Mouse (Mus musculus): Measurements from ENCODE around the gene Nol11. TPM values are rescaled to one million over a fixed set of nuclear protein-coding genes. Genes with fewer than 3 reads are reported as not detected.
A peak's percentile ranks its signal among the peaks of the same experiment; 100 is the strongest.
"Not testable (repeated sequence)": the region's sequence is repeated elsewhere in the genome, so short reads cannot be mapped to it uniquely, and the experiment has no call there.

Gene Nol11
- polyA plus RNA-seq, 1 experiment from 2014 or later: 15.7 TPM

DNA sequence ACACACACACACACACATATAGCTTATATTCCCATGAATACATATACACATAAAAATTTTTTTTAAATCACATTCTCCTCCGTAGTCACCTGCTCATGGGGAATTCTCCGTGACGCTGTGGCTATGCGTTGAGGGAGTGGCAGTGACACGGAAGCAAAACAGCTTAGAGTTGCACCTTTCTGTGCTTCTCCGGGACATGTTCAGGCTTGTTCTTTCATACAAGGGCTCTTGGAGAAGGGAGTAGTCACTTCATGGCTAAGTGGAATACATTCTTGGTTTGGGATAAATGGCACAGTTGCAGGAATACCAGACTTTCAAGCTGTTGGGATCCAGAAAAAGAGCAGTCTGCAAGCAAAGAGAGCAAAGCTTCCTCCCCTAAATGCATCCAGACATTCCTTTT, 51.6 kb downstream of the Nol11 start:
- WGBS (ENCODE audit: missing documents): 95% methylated on average over 6 of the region's 6 CpGs
- Histone ChIP-seq H3K4me3 (ENCODE audit: inconsistent target) (no peak overlapping the region), H3K27ac (no peak overlapping the region), H3K36me3 (ENCODE audit: inconsistent target) (no peaks in the 10 kb centered on the region), H3K79me2 (ENCODE audit: inconsistent target) (no peaks in the 10 kb centered on the region)

GRCm38 (mm10) chr11:107136458-107136857, 52.7 kb downstream of the Nol11 start:
- WGBS (ENCODE audit: missing documents): 99% methylated on average over 9 of the region's 10 CpGs
- H3K4me3 ChIP-seq (ENCODE audit: inconsistent target); H3K79me2 ChIP-seq (ENCODE audit: inconsistent target); H3K27ac ChIP-seq; H3K36me3 ChIP-seq (ENCODE audit: inconsistent target): not testable (repeated sequence)

- Histone ChIP-seq H3K27ac (no peak overlapping the region), H3K4me3 (ENCODE audit: inconsistent target) (no peak overlapping the region), H3K36me3 (ENCODE audit: inconsistent target) (no peaks in the 10 kb centered on the region), H3K79me2 (ENCODE audit: inconsistent target) (peaks cover 6% of the 10 kb centered on the region)
- 76% methylated on average over 3 of the region's 3 CpGs for WGBS (ENCODE audit: missing documents)
Measured at GRCm38 (mm10) chr11:107135741-107136140, 53.4 kb downstream of the Nol11 start.

GRCm38 (mm10) chr11:107132426-107132825, 56.8 kb downstream of the Nol11 start:
- no peaks in the 10 kb centered on the region for H3K36me3 ChIP-seq (ENCODE audit: inconsistent target)
- H3K79me2 ChIP-seq (ENCODE audit: inconsistent target): peaks cover 39% of the 10 kb centered on the region
- H3K27ac ChIP-seq: no peak overlapping the region
- peak overlapping the region; percentile 42 for H3K4me3 ChIP-seq (ENCODE audit: inconsistent target)
- 13% methylated on average over 16 of the region's 16 CpGs for WGBS (ENCODE audit: missing documents)

GRCm38 (mm10) chr11:107131749-107132421, 57.3 kb downstream of the Nol11 start, which contains the start of gene Bptf:
Gene Bptf, minus strand, starts transcription at chr11:107132127.
- WGBS (ENCODE audit: missing documents): 2% methylated on average over 48 of the region's 94 CpGs
- Histone ChIP-seq H3K79me2 (ENCODE audit: inconsistent target) (peaks cover 44% of the 10 kb centered on the region), H3K36me3 (ENCODE audit: inconsistent target) (no peaks in the 10 kb centered on the region), H3K27ac (peak within 1 kb of the TSS; percentile 72), H3K4me3 (ENCODE audit: inconsistent target) (peak within 1 kb of the TSS; percentile 84)

- WGBS (ENCODE audit: missing documents): under 1% methylated on average over 43 of the region's 65 CpGs
- H3K4me3 ChIP-seq (ENCODE audit: inconsistent target): peak overlapping the region; percentile 84
- no peaks in the 10 kb centered on the region for H3K36me3 ChIP-seq (ENCODE audit: inconsistent target)
- H3K27ac ChIP-seq: peak overlapping the region; percentile 72
- H3K79me2 ChIP-seq (ENCODE audit: inconsistent target): peaks cover 52% of the 10 kb centered on the region
Measured at GRCm38 (mm10) chr11:107130879-107131748, 58.1 kb downstream of the Nol11 start.

DNA sequence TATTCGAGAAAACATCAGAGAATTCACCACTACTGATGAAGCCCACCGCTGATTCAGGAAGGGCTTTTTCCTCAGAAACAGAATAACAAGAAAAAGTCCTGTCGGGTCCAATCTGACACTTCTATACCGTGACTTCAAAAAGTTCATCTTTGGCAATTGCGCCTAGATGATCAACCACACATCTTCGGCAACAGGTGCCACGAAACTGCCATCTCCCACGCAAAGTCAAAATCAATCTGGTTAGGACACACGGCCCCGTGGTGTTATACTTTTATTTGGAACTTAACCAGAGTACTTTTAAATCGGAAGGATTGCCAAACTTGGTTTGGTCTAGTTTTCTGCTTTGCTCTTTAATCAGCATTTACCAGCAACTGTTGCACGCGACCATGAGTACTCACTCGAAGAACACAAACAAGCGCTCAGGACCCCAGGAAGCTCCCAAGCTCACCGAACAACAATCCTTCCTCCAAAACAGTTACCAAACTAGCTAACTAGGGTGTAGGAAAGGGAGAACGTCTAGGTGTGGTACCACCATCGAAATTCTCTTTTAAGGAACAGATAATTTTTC, 58.9 kb downstream of the Nol11 start:
- H3K4me3 ChIP-seq (ENCODE audit: inconsistent target): peak overlapping the region; percentile 84
- WGBS (ENCODE audit: missing documents): 5% methylated on average over 18 of the region's 18 CpGs
- H3K27ac ChIP-seq: peak overlapping the region; percentile 72
- peaks cover 60% of the 10 kb centered on the region for H3K79me2 ChIP-seq (ENCODE audit: inconsistent target)
- no peaks in the 10 kb centered on the region for H3K36me3 ChIP-seq (ENCODE audit: inconsistent target)

- WGBS (ENCODE audit: missing documents): 10% methylated on average over 2 of the region's 2 CpGs
- H3K36me3 ChIP-seq (ENCODE audit: inconsistent target): no peaks in the 10 kb centered on the region
- H3K4me3 ChIP-seq (ENCODE audit: inconsistent target): peak overlapping the region; percentile 84
- no peak overlapping the region for H3K27ac ChIP-seq
- H3K79me2 ChIP-seq (ENCODE audit: inconsistent target): peaks cover 67% of the 10 kb centered on the region
Measured at GRCm38 (mm10) chr11:107129641-107130040, 59.5 kb downstream of the Nol11 start.

GRCm38 (mm10) chr11:107126716-107127115, 62.5 kb downstream of the Nol11 start:
- H3K4me3 ChIP-seq (ENCODE audit: inconsistent target); H3K27ac ChIP-seq; H3K36me3 ChIP-seq (ENCODE audit: inconsistent target): not testable (repeated sequence)
- peaks cover 96% of the 10 kb centered on the region for H3K79me2 ChIP-seq (ENCODE audit: inconsistent target)
- WGBS (ENCODE audit: missing documents): 100% methylated on average over 1 of the region's 2 CpGs

- 0 out of 2 replicates have a peak overlapping the region, but pooled peaks have one; percentile 5 for H3K27ac ChIP-seq
Measured at GRCm38 (mm10) chr11:107125011-107125410, 64.2 kb downstream of the Nol11 start.

GRCm38 (mm10) chr11:107124327-107124731, 64.9 kb downstream of the Nol11 start:
- no peak overlapping the region for H3K4me3 ChIP-seq (ENCODE audit: inconsistent target)

More at GRCm38 (mm10) chr11:107125011-107125410, 64.2 kb downstream of the Nol11 start:
- Histone ChIP-seq H3K4me3 (ENCODE audit: inconsistent target) (no peak overlapping the region), H3K79me2 (ENCODE audit: inconsistent target) (peaks cover 100% of the 10 kb centered on the region), H3K36me3 (ENCODE audit: inconsistent target) (no peaks in the 10 kb centered on the region)
- WGBS (ENCODE audit: missing documents): 95% methylated on average over 4 of the region's 4 CpGs

GRCm38 (mm10) chr11:107117789-107118188, 71.4 kb downstream of the Nol11 start:
- Histone ChIP-seq H3K27ac (no peak overlapping the region), H3K36me3 (ENCODE audit: inconsistent target) (no peaks in the 10 kb centered on the region), H3K79me2 (ENCODE audit: inconsistent target) (peaks cover 99% of the 10 kb centered on the region), H3K4me3 (ENCODE audit: inconsistent target) (no peak overlapping the region)
- WGBS (ENCODE audit: missing documents): 91% methylated on average over 12 of the region's 12 CpGs

More at GRCm38 (mm10) chr11:107124327-107124731, 64.9 kb downstream of the Nol11 start:
- Histone ChIP-seq H3K27ac (peak overlapping the region; percentile 13; the same call in 1 of the 2 replicates), H3K36me3 (ENCODE audit: inconsistent target) (no peaks in the 10 kb centered on the region), H3K79me2 (ENCODE audit: inconsistent target) (peaks cover 100% of the 10 kb centered on the region)
- 3% methylated on average over 7 of the region's 7 CpGs for WGBS (ENCODE audit: missing documents)
